In the genomic region with DNA sequence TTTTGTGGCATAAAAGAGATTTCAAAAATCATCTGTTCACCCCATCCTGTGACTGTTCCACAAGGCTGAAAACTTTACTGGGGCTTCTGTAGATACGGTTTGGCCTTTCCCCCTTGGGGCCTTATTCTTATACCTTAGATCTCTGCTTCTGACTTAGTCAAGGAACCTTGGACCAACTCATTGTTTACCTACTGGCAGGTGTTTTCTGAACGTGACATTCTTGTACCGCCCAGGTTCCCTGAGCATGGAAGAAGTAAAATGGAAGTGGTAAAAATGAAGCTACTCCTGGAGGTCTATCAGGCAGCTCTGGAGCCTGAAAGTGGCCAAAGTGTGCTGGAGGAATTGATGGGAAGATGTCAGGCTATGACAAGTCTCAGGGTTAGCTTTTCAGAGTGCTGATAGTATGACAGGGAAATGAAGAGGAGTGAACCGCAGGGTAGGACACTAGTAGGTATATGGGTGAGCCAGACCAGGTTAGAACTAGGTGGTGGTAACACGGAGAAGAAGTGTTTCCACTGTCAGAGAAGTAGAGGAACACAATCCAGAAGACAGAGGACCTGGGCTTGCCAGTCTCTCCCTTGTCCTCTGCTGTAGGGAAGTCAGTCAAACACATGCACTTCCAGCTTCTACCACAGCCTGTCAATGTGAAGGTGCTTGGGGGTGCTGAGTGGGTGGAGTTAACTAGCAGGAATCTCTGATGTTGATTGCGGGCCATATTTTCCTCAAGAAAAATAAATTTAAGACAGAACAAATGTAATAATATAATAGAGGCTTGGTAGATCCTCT, we compare ENCODE assay signal across 30 mouse cellular contexts. TPM values are rescaled to one million over a fixed set of nuclear protein-coding genes. Genes with fewer than 3 reads are reported as not detected.
DNase-seq lines count a peak whose midpoint lies in the region; ATAC-seq and TF ChIP-seq lines count a peak whose summit lies in the region.
"Had no signal": no experiment of that assay in that cellular context is flagged by ENCODE, and none has a peak within 500 bp of the region (broad histone marks: within the 10 kb centered on the region; RNA-seq: fewer than 3 reads in every experiment).

No protein-coding gene starts in this region.

- no peak overlapping the region for H3K9ac ChIP-seq in intestine, embryonic 14.5 days (ENCODE audit: low read length)
- H3K9ac ChIP-seq: embryonic facial prominence, embryonic 13.5 days; heart, embryonic 12.5 days; limb, embryonic 12.5 days; liver, postnatal 0 days; midbrain, embryonic 13.5 days; neural tube, embryonic 13.5 days had no signal

- 78% methylated on average over 6 of the region's 6 CpGs for WGBS in intestine, embryonic 14.5 days

- intact Hi-C loops in left cerebral cortex, adult 2 months (cut with DNase I) = no loop called here

- H3K27me3 ChIP-seq in intestine, embryonic 14.5 days (replicated peaks; ENCODE audit: control insufficient read depth, insufficient read depth, low read length) = no peaks in the 10 kb centered on the region
- H3K27me3 ChIP-seq: embryonic facial prominence, embryonic 13.5 days; heart, embryonic 12.5 days; limb, embryonic 12.5 days; midbrain, embryonic 13.5 days; neural tube, embryonic 13.5 days had no signal

- peak; percentile 15; the same call in 1 of the 2 replicates for TF ChIP-seq CTCF in left cerebral cortex, adult 2 months (IDR thresholded peaks at IDR 0.05)

- ATAC-seq in intestine, embryonic 14.5 days (replicated peaks; ENCODE audit: low FRiP score, low TSS enrichment, low read depth) = 0 out of 2 replicates have a peak, but pooled peaks have one; percentile 19
- peak; percentile 45; the same call in 1 of the 2 replicates for ATAC-seq in neutrophil, adult 5-6 weeks (ENCODE audit: extremely low read depth, insufficient number of reproducible peaks, low FRiP score, poor library complexity, severe bottlenecking)
- no peak for ATAC-seq in erythroblast, adult 5-6 weeks (replicated peaks; ENCODE audit: low FRiP score, poor library complexity, severe bottlenecking)
- ATAC-seq: forebrain, embryonic 16.5 days; hindbrain, embryonic 16.5 days; liver, postnatal 0 days; midbrain, embryonic 13.5 days had no signal

- no peak overlapping the region for H3K4me2 ChIP-seq in intestine, embryonic 14.5 days (ENCODE audit: low read length)
- H3K4me2 ChIP-seq: embryonic facial prominence, embryonic 13.5 days; heart, embryonic 12.5 days; limb, embryonic 12.5 days; midbrain, embryonic 13.5 days; neural tube, embryonic 13.5 days had no signal

- no peaks in the 10 kb centered on the region for H3K9me3 ChIP-seq in intestine, embryonic 14.5 days (ENCODE audit: control insufficient read depth, low read length)
- H3K9me3 ChIP-seq: embryonic facial prominence, embryonic 13.5 days; heart, embryonic 12.5 days; hindbrain, embryonic 10.5 days; limb, embryonic 12.5 days; midbrain, embryonic 13.5 days; neural tube, embryonic 13.5 days had no signal

- no peak overlapping the region for H3K4me3 ChIP-seq in left cerebral cortex, adult 2 months
- H3K4me3 ChIP-seq in intestine, embryonic 14.5 days (ENCODE audit: low read depth, low read length) = no peak overlapping the region
- H3K4me3 ChIP-seq: embryonic facial prominence, embryonic 13.5 days; erythroblast, embryonic 14.5 days; heart, embryonic 12.5 days; hindbrain, embryonic 10.5 days; limb, embryonic 12.5 days; midbrain, embryonic 13.5 days; neural tube, embryonic 13.5 days had no signal

- H3K27ac ChIP-seq in left cerebral cortex, adult 2 months = no peak overlapping the region
- no peak overlapping the region for H3K27ac ChIP-seq in intestine, embryonic 14.5 days (ENCODE audit: low read depth)
- H3K27ac ChIP-seq: embryonic facial prominence, embryonic 13.5 days; hindbrain, embryonic 10.5 days; limb, embryonic 12.5 days; midbrain, embryonic 13.5 days; neural tube, embryonic 13.5 days had no signal

- H3K36me3 ChIP-seq in intestine, embryonic 14.5 days (ENCODE audit: control insufficient read depth, insufficient read depth, low read length) = no peaks in the 10 kb centered on the region
- H3K36me3 ChIP-seq: embryonic facial prominence, embryonic 13.5 days; heart, embryonic 12.5 days; hindbrain, embryonic 10.5 days; limb, embryonic 12.5 days; midbrain, embryonic 13.5 days; neural tube, embryonic 13.5 days had no signal

- H3K4me1 ChIP-seq in intestine, embryonic 14.5 days (replicated peaks; ENCODE audit: control insufficient read depth, insufficient read depth, low read length) = no peaks in the 10 kb centered on the region
- H3K4me1 ChIP-seq: embryonic facial prominence, embryonic 13.5 days; heart, embryonic 12.5 days; limb, embryonic 12.5 days had no signal

- no peak for DNase-seq in left cerebral cortex, adult 2 months (ENCODE audit: extremely low spot score in 1 of 2, low spot score in 2 of 2)
- no peak for DNase-seq in left cerebral cortex, adult 11 months (ENCODE audit: low spot score)
- no peak for DNase-seq in intestine, embryonic 14.5 days (ENCODE audit: low spot score)
- DNase-seq in yolk sac, embryonic 10.5 days (ENCODE audit: low spot score) = peak; percentile 15
- DNase-seq in urinary bladder, postnatal 4 days (ENCODE audit: low spot score in 2 of 2) = no peak
- no peak for DNase-seq in gastrocnemius, postnatal 25 days
- DNase-seq: adrenal gland, adult 8-10 months; cerebellum, adult 11 months; cerebellum, adult 9-10 months; cerebellum, postnatal 36 days; gastrocnemius, postnatal 10 days; heart, adult 18-20 months; kidney, adult 2 months; kidney, postnatal 4 days; layer of hippocampus, adult 9-11 months; liver, postnatal 0 days; lung, postnatal 4 days; thymus, postnatal 4 days had no signal

RNA-seq across cellular contexts. Expression of gene Smpd3, which starts 22.2 kb away (rescaled TPM):
- total RNA-seq in left cerebral cortex, adult 2 months (2021) = 10 to 100 TPM; 52.6 to 59.1 TPM
- polyA plus RNA-seq in intestine, embryonic 14.5 days (2014; fragmentation: Nextera tagmentation; extraction: Ambion mirVana) = 20.0 and 20.4 TPM in 2 replicates
- total RNA-seq in neutrophil, adult 5-6 weeks (2017) = 1.3 and 1.4 TPM in 2 replicates
- not detected in 2 replicates for total RNA-seq in erythroblast, adult 5-6 weeks (2015; ENCODE audit: low replicate concordance)
- 0.42 TPM in 1 of 2 replicates, not detected in the other for total RNA-seq in erythroblast, adult 5-6 weeks (2017; ENCODE audit: low replicate concordance)
- total RNA-seq in gastrocnemius, postnatal 25 days (2021) = 1 to 10 TPM in 1 of 2 experiments, under 1 TPM in 1; 0.84 to 1.1 TPM
- total RNA-seq: megakaryocyte-erythroid progenitor cell, adult 5-6 weeks had no signal
- polyA plus RNA-seq: erythroblast, embryonic 14.5 days had no signal

Comparison
In these comparisons a context has a peak if more than half of its experiments do, and no peak if none do; other contexts are left out.
1. RNA of gene Smpd3, which starts 22.2 kb away (total RNA-seq): 52.6 to 59.1 TPM in left cerebral cortex, adult 2 months; 1.3 to 1.4 TPM in neutrophil, adult 5-6 weeks, 0.84 to 1.1 TPM in gastrocnemius, postnatal 25 days and 0.42 TPM in erythroblast, adult 5-6 weeks; every median in the first group is over 10 times any median in the second.